Mouse (Mus musculus): Measurements from ENCODE around the gene Synj2.

Synj2 gene

GRCm38 (mm10) chr17:5976221-5977055 is 35.4 kb downstream of the Synj2 start:
- no peak for DNase-seq (ENCODE audit: low read depth)

DNA sequence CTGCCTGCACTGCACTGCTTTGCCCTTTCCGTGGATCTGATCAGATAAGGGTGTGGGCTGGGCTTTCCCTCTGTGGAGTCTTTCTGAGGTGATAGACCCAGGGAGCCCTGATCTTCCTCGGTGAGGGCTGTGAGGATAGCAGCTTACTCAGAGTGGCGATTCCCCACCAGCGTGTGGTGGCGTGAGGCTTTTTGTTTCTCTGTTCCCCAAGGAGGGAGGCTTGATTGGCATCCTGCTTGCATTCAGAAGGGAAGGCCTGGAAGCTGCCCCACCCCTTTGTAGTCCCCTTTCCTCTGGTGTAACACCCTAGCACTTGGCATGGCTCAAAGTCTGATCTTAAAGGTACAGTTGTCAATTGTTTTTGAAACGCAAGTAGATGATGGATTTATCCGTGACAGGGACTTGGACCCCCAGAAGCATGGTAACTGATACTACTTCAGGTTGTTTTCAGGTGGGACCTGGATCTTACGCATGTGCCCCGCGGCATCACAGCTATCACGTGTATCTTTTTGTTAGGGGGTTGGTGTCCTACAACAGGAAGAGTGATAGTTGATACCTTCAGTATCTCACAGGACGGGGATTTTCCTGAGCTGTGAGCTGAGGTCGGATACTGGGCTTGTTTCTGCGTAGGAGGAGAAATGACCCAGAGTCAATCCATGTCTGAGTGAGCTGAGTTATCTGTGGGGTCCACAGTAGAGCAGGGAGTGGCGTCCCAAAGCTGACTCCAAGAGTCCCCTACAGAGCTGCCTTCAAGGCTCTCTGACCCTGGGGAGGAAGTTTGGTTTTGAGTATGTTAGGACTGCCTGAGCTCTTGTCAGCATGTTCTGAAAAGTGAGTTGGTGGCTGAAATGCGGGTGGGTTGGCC is 36.2 kb downstream of the Synj2 start:
- no peak for DNase-seq (ENCODE audit: low read depth)

DNA sequence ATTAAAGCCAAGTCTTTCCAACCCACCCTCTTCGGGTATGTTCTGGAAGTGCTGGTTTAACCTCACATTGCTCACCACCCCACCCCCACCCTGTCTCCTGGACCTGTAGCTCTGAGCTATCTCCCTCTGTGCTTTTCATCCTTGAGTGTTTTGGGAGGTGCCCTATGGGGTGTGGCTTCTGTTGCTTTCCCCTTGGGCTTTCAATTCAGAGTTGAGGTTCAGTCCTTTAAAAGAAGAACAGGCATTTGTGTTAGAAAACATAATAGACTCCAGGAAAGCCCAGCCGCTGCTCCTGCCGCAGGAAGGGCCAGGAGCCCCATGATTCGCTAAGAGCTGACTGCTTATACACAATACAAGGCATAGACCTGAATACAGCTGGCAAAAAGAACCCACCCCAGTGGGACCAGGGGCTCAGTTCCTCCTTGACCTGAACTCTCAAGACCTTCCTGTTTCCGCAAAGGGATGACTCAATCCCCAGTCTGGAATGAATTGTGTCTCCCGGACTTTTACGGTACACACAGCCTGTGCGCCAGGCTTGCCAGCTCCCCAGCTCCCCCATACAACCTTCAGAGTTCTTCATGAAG is 36.9 kb downstream of the Synj2 start:
- no peak for DNase-seq (ENCODE audit: low read depth)

- DNase-seq (ENCODE audit: low read depth): no peak
Observed at GRCm38 (mm10) chr17:5978505-5979077, 37.5 kb downstream of the Synj2 start.

GRCm38 (mm10) chr17:5980860-5981259 is 39.8 kb downstream of the Synj2 start:
- DNase-seq (ENCODE audit: low read depth): no peak

DNA sequence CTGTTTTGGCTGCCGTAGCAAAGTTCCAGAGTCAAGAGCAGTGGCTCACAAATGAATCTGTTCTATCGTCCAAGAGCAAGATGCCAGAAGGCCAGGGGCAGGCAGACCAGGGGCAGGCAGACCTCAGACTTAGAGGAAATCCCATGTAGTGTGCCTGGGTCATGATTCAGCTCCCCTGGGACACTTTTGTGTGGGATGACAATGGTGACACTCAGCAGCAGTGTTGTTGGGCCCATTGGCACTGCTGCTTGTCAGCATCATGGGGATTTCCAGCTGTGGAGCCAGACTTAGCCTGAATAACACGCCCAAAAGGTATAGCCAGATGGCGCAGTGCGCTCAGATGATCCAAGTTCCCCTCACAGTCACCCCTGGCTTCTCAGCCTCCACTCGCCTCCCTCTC is 42.1 kb downstream of the Synj2 start:
- no peak for DNase-seq (ENCODE audit: low read depth)

DNA sequence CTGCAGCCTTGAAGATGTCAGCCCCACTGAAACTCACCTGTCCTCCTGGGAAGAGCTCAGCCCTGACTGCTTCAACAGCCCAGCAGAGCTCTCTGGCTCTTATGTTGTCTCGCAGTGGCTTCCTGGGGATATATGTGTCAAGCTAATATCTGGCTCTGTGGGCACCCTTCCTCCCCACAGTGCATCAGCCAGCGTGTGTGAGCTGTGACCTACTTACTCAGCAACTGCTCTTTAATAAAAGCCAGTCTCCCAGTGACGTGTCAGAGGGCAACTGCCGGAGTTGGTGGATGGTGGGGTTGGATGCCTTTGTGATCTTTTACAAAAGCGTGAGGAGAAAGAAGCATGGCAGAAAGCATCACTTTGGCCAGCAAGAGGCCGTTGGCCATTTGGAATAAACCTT is 42.8 kb downstream of the Synj2 start:
- DNase-seq (ENCODE audit: low read depth): no peak

DNA sequence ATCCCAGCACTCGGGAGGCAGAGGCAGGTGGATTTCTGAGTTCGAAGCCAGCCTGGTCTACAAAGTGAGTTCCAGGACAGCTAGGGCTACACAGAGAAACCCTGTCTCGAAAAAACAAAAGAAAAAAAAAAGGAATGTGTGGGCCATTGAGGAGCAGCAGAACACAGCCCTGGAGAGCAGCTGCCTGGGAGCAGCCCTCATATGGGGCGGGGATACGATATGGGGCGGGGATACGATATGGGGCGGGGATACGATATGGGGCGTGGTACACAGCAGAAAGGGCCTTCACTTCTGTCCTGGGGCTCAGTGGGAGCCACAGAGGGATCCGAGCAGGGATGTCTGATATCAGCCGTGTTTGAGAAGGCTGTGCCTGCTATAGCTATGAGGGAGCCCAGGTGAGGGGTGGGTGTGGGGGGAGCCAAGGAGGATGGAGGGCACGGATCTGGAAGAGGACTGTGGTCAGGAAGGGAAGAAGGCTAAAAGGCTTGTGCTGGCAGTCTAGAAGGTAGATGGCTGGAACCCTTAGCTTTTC is 43.7 kb downstream of the Synj2 start:
- DNase-seq (ENCODE audit: low read depth): no peak

- no peak for DNase-seq (ENCODE audit: low read depth)
Observed at GRCm38 (mm10) chr17:5985271-5985670, 44.2 kb downstream of the Synj2 start.

- DNase-seq (ENCODE audit: low read depth): no peak
Observed at GRCm38 (mm10) chr17:5987271-5988056, 46.4 kb downstream of the Synj2 start.

- DNase-seq (ENCODE audit: low read depth): no peak
Observed at GRCm38 (mm10) chr17:5988102-5988501, 47.0 kb downstream of the Synj2 start.

DNA sequence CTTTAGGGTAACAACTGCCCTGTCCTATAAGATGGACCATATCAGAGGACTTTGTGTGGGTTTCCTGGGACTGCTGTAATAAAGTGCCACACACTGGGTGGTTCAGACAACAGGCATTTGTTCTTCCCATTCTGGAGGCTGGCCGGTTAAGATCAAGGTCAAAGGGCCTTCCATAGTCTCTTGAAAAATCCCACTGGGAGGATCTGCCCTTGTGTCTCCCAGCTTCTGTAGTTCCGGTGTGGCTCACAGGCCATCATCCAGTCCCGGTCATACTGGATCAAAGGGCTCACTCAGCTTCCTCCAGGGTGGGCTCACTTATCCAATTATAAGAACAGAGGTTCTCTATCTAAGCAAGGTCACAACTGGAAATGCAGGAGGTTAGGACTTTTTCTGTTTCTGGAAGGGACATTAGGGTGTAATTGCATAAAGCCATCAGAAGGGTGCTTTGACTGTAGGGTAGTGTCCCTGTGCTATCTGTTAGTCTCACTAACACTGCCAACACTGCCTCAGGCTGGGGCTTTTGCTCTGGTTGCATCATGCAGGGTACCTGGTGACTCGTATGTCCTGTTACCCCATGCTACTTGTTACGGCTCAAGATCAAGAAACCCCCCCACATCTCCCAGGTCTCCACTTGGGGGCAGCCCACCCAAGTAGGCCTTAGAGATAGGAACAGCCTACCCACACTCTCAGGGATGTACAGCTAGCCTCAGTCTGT is 51.9 kb downstream of the Synj2 start:
- no peak for DNase-seq (ENCODE audit: low read depth)

DNA sequence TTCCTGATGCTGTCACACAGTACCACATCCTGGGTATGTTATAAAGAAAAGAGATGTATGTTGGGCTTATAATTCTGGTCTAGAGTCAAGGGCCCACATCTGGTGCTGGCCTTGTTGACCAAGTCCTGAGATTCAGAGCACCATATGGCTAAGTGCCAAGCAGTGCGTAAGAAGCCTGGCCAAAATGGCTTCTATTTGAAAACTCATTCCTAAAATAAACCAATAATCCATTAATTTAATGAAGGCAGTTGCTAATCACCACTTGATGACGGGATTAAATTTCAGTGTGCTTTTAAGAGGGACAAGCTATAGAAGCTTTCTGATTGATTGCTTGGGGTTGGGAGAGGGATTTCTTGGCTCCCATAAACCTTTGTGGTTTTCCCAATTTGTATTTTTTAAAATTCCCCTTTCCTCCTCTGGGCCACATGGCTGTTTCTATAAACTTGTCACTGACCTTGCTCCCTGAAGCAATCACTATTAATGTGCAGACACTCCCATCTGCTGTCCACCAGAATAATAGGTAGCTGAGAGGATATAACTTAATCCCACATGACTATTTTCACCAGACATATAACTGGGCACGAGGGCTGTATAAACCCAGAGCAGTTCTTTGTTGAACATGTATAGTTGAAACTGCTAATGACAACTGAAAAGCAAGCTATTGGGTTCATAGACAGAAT is 52.6 kb downstream of the Synj2 start:
- no peak for DNase-seq (ENCODE audit: low read depth)

GRCm38 (mm10) chr17:5994606-5995005 is 53.5 kb downstream of the Synj2 start:
- DNase-seq (ENCODE audit: low read depth): no peak

DNA sequence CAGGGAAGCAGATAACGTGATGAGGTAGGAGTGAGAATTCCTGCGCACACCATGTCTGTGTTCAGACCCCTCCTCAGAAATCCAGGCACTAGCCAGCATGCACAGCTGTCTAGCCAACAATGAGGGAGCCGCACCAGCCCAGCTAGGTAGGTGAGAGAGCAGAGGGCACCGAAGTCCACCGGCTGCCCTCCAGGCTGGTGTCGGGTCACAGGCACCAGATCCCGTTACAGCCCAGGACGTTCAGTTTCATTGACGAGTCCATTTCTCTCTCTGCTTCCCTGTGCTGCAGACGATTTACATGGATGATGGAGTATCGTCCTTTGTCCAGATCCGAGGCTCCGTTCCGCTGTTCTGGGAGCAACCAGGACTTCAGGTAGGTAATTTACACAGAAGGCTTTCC is 55.5 kb downstream of the Synj2 start:
- no peak for DNase-seq (ENCODE audit: low read depth)

GRCm38 (mm10) chr17:5997380-5998234 is 56.5 kb downstream of the Synj2 start:
- no peak for DNase-seq (ENCODE audit: low read depth)

DNA sequence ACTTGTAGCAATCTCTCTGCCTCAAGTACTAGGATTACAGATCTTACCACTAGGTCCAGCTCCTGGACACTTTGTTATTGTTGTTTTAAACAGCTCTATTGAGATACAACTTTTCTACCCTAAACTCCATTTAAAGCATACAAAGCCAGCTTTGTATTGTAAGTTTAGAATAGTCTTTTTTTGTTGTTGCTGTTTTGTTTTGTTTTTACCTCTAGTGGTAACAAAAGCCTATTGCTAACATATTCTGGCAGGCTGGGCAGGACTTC is 57.1 kb downstream of the Synj2 start:
- no peak for DNase-seq (ENCODE audit: low read depth)

DNA sequence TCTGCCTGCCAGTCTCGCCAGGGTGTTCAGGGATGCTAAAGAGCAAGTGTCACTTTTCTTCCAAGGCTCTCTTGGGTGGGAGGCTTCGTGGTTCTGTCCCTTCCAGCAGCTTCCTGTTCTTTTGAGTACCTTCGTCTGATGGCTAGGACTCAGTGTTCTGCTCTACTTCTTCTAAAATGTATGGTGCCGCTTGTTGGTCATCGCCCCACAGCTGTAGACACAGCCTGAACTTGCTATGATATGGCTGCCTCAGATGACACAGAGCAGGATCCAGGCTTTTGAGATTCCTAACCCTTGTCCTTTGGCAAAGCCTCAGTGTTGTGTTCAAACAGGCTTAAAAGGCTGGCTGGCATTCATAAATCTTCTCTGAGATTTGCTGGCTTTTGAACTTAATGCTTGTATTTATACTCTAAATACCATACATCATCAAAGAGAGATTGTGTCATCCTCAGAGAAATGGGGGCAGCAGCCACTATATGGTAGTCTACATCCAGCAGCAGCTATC is 58.0 kb downstream of the Synj2 start:
- no peak for DNase-seq (ENCODE audit: low read depth)

GRCm38 (mm10) chr17:6000864-6001319 is 59.8 kb downstream of the Synj2 start:
- no peak for DNase-seq (ENCODE audit: low read depth)

Data from c-Kit-positive CD71-positive TER-119-negative erythroid progenitor cells, embryonic 14.5 days (primary cell).